Mouse (Mus musculus): Measurements from ENCODE around the gene Styxl1. TPM values are rescaled to one million over a fixed set of nuclear protein-coding genes. Genes with fewer than 3 reads are reported as not detected.
A peak's percentile ranks its signal among the peaks of the same experiment; 100 is the strongest.

Gene Styxl1
- total and polyA plus RNA-seq, 2 experiments from 2014 or later = 0.42 TPM; not detected in 1

GRCm38 (mm10) chr5:135764971-135765370 lies 13.2 kb downstream of the Styxl1 start:
- H3K27ac ChIP-seq (ENCODE audit: low read depth) = no peak overlapping the region
- H3K27me3 ChIP-seq (ENCODE audit: control insufficient read depth, insufficient read depth, low read length) = 0 out of 2 replicates have a peak, but pooled peaks cover 4% of the 10 kb centered on the region
- no peaks in the 10 kb centered on the region for H3K9me3 ChIP-seq (replicated peaks; ENCODE audit: control insufficient read depth, low read length)
- H3K4me2 ChIP-seq (ENCODE audit: low read depth, low read length) = no peak overlapping the region
- H3K9ac ChIP-seq (replicated peaks; ENCODE audit: low read depth, low read length) = no peak overlapping the region
- WGBS = 54% methylated on average over 3 of the region's 3 CpGs
- DNase-seq (ENCODE audit: low spot score) (no peak), ATAC-seq (ENCODE audit: insufficient read depth, low read depth) (no peak)
- TF ChIP-seq CTCF (IDR thresholded peaks at IDR 0.05; ENCODE audit: low read depth) (no peak), EP300 (IDR thresholded peaks at IDR 0.05; ENCODE audit: low read depth) (no peak)
- no peaks in the 10 kb centered on the region for H3K36me3 ChIP-seq (replicated peaks; ENCODE audit: control insufficient read depth, insufficient read depth, low read length)
- H3K4me3 ChIP-seq (ENCODE audit: low read depth, low read length) = no peak overlapping the region
- no peaks in the 10 kb centered on the region for H3K4me1 ChIP-seq (ENCODE audit: control insufficient read depth, insufficient read depth)

DNA sequence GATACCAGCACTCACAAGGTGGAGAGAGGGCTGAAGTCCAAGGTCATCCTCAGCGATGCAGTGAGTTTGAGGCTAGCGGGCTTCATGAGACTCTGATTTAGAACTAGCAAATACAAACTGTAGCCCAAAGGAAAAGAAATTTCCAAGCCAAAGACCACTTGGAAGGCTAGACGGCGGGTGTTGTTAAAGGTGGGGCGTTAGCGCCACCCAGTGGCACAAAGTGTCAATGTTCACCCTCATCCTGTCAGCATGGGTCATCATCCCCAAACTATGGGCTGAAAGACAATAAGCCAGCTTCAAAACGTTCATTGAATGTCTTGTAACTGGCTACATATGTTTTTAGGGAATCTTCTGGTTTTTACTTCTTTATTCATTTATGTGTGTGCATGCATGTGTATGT lies 14.7 kb downstream of the Styxl1 start:
- WGBS = 3% methylated on average over 7 of the region's 7 CpGs
- Histone ChIP-seq H3K4me2 (ENCODE audit: low read depth, low read length) (no peak overlapping the region), H3K36me3 (replicated peaks; ENCODE audit: control insufficient read depth, insufficient read depth, low read length) (no peaks in the 10 kb centered on the region), H3K27me3 (ENCODE audit: control insufficient read depth, insufficient read depth, low read length) (0 out of 2 replicates have a peak, but pooled peaks cover 4% of the 10 kb centered on the region), H3K4me1 (ENCODE audit: control insufficient read depth, insufficient read depth) (no peaks in the 10 kb centered on the region), H3K9me3 (replicated peaks; ENCODE audit: control insufficient read depth, low read length) (no peaks in the 10 kb centered on the region), H3K4me3 (ENCODE audit: low read depth, low read length) (no peak overlapping the region), H3K9ac (replicated peaks; ENCODE audit: low read depth, low read length) (no peak overlapping the region), H3K27ac (ENCODE audit: low read depth) (no peak overlapping the region)
- DNase-seq (ENCODE audit: low spot score) (peak; percentile 67), ATAC-seq (ENCODE audit: insufficient read depth, low read depth) (peak; percentile 68; the same call in 1 of the 2 replicates)
- TF ChIP-seq CTCF (IDR thresholded peaks at IDR 0.05; ENCODE audit: low read depth) = peak; percentile 86
- no peak for TF ChIP-seq EP300 (IDR thresholded peaks at IDR 0.05; ENCODE audit: low read depth)

DNA sequence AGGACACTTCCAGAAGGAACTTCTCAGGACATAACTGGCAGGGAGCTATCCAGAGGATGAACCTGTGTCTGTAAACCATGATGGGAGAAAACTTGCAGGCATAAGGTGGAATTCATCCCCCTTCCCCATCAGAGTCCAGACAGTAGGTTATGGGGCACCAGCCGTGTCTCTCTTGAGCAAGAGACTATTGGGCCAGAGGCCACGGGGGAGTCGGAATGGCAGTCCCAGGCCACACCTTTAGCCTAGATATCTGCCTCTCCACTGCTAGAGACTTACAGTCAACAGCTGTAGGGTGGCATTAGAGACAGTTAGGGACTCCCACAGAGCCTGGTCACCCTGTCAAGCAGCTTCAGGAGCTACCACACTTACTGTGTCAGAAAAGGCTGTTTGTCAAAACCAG lies 16.3 kb downstream of the Styxl1 start:
- no peaks in the 10 kb centered on the region for H3K36me3 ChIP-seq (replicated peaks; ENCODE audit: control insufficient read depth, insufficient read depth, low read length)
- no peaks in the 10 kb centered on the region for H3K9me3 ChIP-seq (replicated peaks; ENCODE audit: control insufficient read depth, low read length)
- no peak overlapping the region for H3K9ac ChIP-seq (replicated peaks; ENCODE audit: low read depth, low read length)
- 0 out of 2 replicates have a peak, but pooled peaks cover 4% of the 10 kb centered on the region for H3K27me3 ChIP-seq (ENCODE audit: control insufficient read depth, insufficient read depth, low read length)
- TF ChIP-seq CTCF (IDR thresholded peaks at IDR 0.05; ENCODE audit: low read depth) (no peak), EP300 (IDR thresholded peaks at IDR 0.05; ENCODE audit: low read depth) (no peak)
- ATAC-seq (ENCODE audit: insufficient read depth, low read depth) (no peak), DNase-seq (ENCODE audit: low spot score) (no peak)
- no peak overlapping the region for H3K4me2 ChIP-seq (ENCODE audit: low read depth, low read length)
- no peaks in the 10 kb centered on the region for H3K4me1 ChIP-seq (ENCODE audit: control insufficient read depth, insufficient read depth)
- no peak overlapping the region for H3K27ac ChIP-seq (ENCODE audit: low read depth)
- WGBS = 62% methylated on average over 3 of the region's 3 CpGs
- H3K4me3 ChIP-seq (ENCODE audit: low read depth, low read length) = no peak overlapping the region

- H3K27ac ChIP-seq (ENCODE audit: low read depth) = no peak overlapping the region
Observed at GRCm38 (mm10) chr5:135751595-135751994, 26.6 kb downstream of the Styxl1 start.

DNA sequence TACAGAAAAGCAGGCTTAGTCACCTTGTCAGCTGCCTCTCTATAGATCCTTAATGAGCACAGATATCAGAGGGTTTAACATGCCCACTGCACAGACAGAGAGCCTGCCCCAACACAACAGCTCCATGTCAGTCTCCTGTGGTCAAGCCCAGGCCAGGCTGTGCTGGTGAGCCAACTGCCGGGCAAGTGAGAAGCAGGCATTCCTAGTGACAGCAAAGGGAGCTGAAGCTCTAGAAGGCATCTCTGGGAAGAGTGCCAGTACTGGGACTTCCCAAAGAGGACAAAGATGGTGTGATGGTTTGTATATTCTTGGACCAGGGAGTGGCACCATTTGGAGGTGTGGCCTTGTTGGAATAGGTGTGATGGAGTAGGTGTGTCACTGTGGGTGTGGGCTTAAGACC lies 27.1 kb downstream of the Styxl1 start:
- Histone ChIP-seq H3K4me1 (ENCODE audit: control insufficient read depth, insufficient read depth) (no peaks in the 10 kb centered on the region), H3K4me2 (ENCODE audit: low read depth, low read length) (no peak overlapping the region), H3K4me3 (ENCODE audit: low read depth, low read length) (no peak overlapping the region), H3K27ac (ENCODE audit: low read depth) (no peak overlapping the region), H3K36me3 (replicated peaks; ENCODE audit: control insufficient read depth, insufficient read depth, low read length) (no peaks in the 10 kb centered on the region), H3K9ac (replicated peaks; ENCODE audit: low read depth, low read length) (no peak overlapping the region), H3K27me3 (ENCODE audit: control insufficient read depth, insufficient read depth, low read length) (no peaks in the 10 kb centered on the region), H3K9me3 (replicated peaks; ENCODE audit: control insufficient read depth, low read length) (peaks cover 6% of the 10 kb centered on the region; the same call in 1 of the 2 replicates)
- DNase-seq (ENCODE audit: low spot score) (no peak), ATAC-seq (ENCODE audit: insufficient read depth, low read depth) (no peak)
- TF ChIP-seq CTCF (IDR thresholded peaks at IDR 0.05; ENCODE audit: low read depth) = no peak
- no peak for TF ChIP-seq EP300 (IDR thresholded peaks at IDR 0.05; ENCODE audit: low read depth)
- 39% methylated on average over 1 of the region's 1 CpGs for WGBS

More at GRCm38 (mm10) chr5:135751595-135751994, 26.6 kb downstream of the Styxl1 start:
- Histone ChIP-seq H3K9me3 (replicated peaks; ENCODE audit: control insufficient read depth, low read length) (peaks cover 6% of the 10 kb centered on the region; the same call in 1 of the 2 replicates), H3K4me2 (ENCODE audit: low read depth, low read length) (no peak overlapping the region), H3K9ac (replicated peaks; ENCODE audit: low read depth, low read length) (no peak overlapping the region), H3K4me1 (ENCODE audit: control insufficient read depth, insufficient read depth) (no peaks in the 10 kb centered on the region), H3K36me3 (replicated peaks; ENCODE audit: control insufficient read depth, insufficient read depth, low read length) (no peaks in the 10 kb centered on the region), H3K4me3 (ENCODE audit: low read depth, low read length) (no peak overlapping the region), H3K27me3 (ENCODE audit: control insufficient read depth, insufficient read depth, low read length) (no peaks in the 10 kb centered on the region)
- DNase-seq (ENCODE audit: low spot score) = no peak
- 74% methylated on average over 2 of the region's 2 CpGs for WGBS
- ATAC-seq (ENCODE audit: insufficient read depth, low read depth) = no peak
- TF ChIP-seq EP300 (IDR thresholded peaks at IDR 0.05; ENCODE audit: low read depth) (no peak), CTCF (IDR thresholded peaks at IDR 0.05; ENCODE audit: low read depth) (no peak)

GRCm38 (mm10) chr5:135744742-135745141 lies 33.4 kb downstream of the Styxl1 start:
- peak overlapping the region; percentile 17; the same call in 1 of the 2 replicates for H3K9ac ChIP-seq (replicated peaks; ENCODE audit: low read depth, low read length)
- DNase-seq (ENCODE audit: low spot score) = no peak
- WGBS = 21% methylated on average over 12 of the region's 12 CpGs
- H3K4me3 ChIP-seq (ENCODE audit: low read depth, low read length) = peak overlapping the region; percentile 92
- no peak for TF ChIP-seq CTCF (IDR thresholded peaks at IDR 0.05; ENCODE audit: low read depth)
- H3K27me3 ChIP-seq (ENCODE audit: control insufficient read depth, insufficient read depth, low read length) = no peaks in the 10 kb centered on the region
- H3K9me3 ChIP-seq (replicated peaks; ENCODE audit: control insufficient read depth, low read length) = peaks cover 6% of the 10 kb centered on the region; the same call in 1 of the 2 replicates
- ATAC-seq (ENCODE audit: insufficient read depth, low read depth) = peak; percentile 12; the same call in 1 of the 2 replicates
- 0 out of 2 replicates have a peak, but pooled peaks cover 17% of the 10 kb centered on the region for H3K4me1 ChIP-seq (ENCODE audit: control insufficient read depth, insufficient read depth)
- peak overlapping the region; percentile 93 for H3K4me2 ChIP-seq (ENCODE audit: low read depth, low read length)
- H3K36me3 ChIP-seq (replicated peaks; ENCODE audit: control insufficient read depth, insufficient read depth, low read length) = peaks cover 15% of the 10 kb centered on the region
- H3K27ac ChIP-seq (ENCODE audit: low read depth) = peak overlapping the region; percentile 84

All from heart, postnatal 0 days (tissue).